Mouse (Mus musculus) liver, embryonic 14.5 days (tissue): ENCODE results near the gene Tmem200a.

Source experiments
- CTCF ChIP-seq: IDR thresholded peaks from 2 replicates; pipeline ENCODE4 v1.5.1; 2016; ENCODE audit warnings: antibody characterized with exemption, low read depth, control low read depth
- EP300 ChIP-seq: IDR thresholded peaks from 2 replicates; pipeline ENCODE4 v1.6.1; 2016; ENCODE audit warnings: antibody characterized with exemption, low read depth

DNA sequence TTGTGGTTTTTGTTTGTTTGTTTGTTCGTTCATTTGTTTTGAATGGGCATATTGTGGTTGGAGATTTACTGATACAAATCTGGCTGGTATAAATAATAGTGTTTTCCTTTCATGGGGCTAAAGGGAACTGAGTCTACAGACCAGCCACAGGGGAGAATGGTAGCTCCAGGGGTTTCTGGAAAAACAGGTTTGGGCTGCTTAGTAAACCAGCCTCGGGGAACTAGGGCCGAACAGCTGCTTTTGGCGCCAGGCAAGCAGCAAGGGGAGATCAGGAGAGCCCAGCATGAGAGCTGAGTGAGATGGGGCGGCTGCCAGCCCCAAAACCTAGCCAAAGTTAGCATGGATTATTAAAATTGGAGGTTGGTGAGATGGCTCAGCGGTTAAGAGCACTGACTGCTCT is 191.6 kb downstream of the Tmem200a start:
- TF ChIP-seq EP300 = no peak
- no peak for TF ChIP-seq CTCF
